Mouse (Mus musculus) lung, embryonic 14.5 days (tissue): ENCODE results near the gene Scfd2. TPM values are rescaled to one million over a fixed set of nuclear protein-coding genes. Genes with fewer than 3 reads are reported as not detected.
A peak's percentile ranks its signal among the peaks of the same experiment; 100 is the strongest.

Experiments
- ATAC-seq: fragments of 200-750 bp; cut with Nextera tagmentation; 2 replicates; pipeline ENCODE4 v1.8.0; 2017; ENCODE audit warnings: mild to moderate bottlenecking, moderate TSS enrichment, moderate library complexity; ENCODE audit not compliant: insufficient read depth
- DNase-seq: peaks from one replicate; pipeline ENCODE4 v3.0.0-alpha.2; 2015
- H3K27ac ChIP-seq: fragments of 300-500 bp; sonication (generic); 2 replicates; pipeline ENCODE4 v1.5.1; 2014; ENCODE audit warnings: low read depth, mild to moderate bottlenecking, moderate library complexity
- H3K27me3 ChIP-seq: fragments of 300-500 bp; sonication (generic); 2 replicates; pipeline ENCODE4 v1.6.1; 2014; ENCODE audit warnings: low read length, control low read depth; ENCODE audit not compliant: insufficient read depth
- H3K36me3 ChIP-seq: fragments of 300-500 bp; sonication (generic); 2 replicates; pipeline ENCODE4 v1.6.1; 2014; ENCODE audit warnings: control low read depth; ENCODE audit not compliant: insufficient read depth
- H3K4me1 ChIP-seq: fragments of 300-500 bp; sonication (generic); 2 replicates; pipeline ENCODE4 v1.6.1; 2014; ENCODE audit warnings: antibody characterized with exemption, control low read depth; ENCODE audit not compliant: insufficient read depth
- H3K4me2 ChIP-seq: fragments of 300-500 bp; sonication (generic); 2 replicates; pipeline ENCODE4 v1.6.1; 2014; ENCODE audit warnings: mild to moderate bottlenecking
- H3K4me3 ChIP-seq: fragments of 300-500 bp; sonication (generic); 2 replicates; pipeline ENCODE4 v1.5.1; 2014; ENCODE audit warnings: low read depth, low read length
- H3K9ac ChIP-seq: fragments of 300-500 bp; sonication (generic); 2 replicates; pipeline ENCODE4 v1.6.1; 2014
- H3K9me3 ChIP-seq: fragments of 300-500 bp; sonication (generic); 2 replicates; pipeline ENCODE4 v1.6.1; 2016; ENCODE audit warnings: low read depth, low read length, control low read depth
- CTCF ChIP-seq: IDR thresholded peaks from 2 replicates; pipeline ENCODE4 v1.5.1; 2016; ENCODE audit warnings: antibody characterized with exemption, low read depth
- WGBS: fragments of 180-500 bp; shearing (Covaris S2); extraction: QIAGEN DNeasy Blood & Tissue Kit; methylation state at CpG from one replicate; pipeline ENCODE4 v1.1.7; 2014; 5-methylcytosine and 5-hydroxymethylcytosine counted together
- polyA plus RNA-seq: library from polyadenylated mRNA; unstranded; fragments of >200 nt; fragmentation: Nextera tagmentation; extraction: Ambion mirVana; gene quantifications from 2 replicates; pipeline ENCODE4 v1.2.1, GENCODE M21; 2014

Scfd2 gene
- polyA plus RNA-seq, 1 experiment from 2014 or later: 17.8 TPM

DNA sequence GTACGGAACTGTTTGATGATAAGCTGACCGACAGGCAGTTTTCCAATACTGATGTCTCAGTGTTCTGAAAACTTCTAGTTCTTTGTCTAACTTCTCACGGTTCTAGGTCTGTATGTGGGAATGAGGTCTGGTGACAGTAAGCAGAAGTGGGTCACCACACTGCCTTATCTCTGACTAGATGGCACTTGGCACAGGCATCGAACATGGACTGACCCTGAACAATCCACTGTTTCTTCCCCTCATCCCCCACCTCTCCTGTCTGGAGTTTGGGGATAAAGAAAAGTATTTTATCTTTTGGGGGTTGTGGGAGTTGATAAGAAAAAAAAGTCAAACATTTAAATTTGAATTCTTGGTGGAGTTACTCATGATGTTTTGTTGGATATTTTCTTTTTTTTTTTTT, 51.6 kb downstream of the Scfd2 start:
- Histone ChIP-seq H3K9me3 (no peaks in the 10 kb centered on the region), H3K4me3 (no peak overlapping the region), H3K36me3 (no peaks in the 10 kb centered on the region), H3K4me1 (peaks cover 6% of the 10 kb centered on the region; the same call in 1 of the 2 replicates), H3K9ac (no peak overlapping the region), H3K4me2 (no peak overlapping the region), H3K27ac (no peak overlapping the region), H3K27me3 (no peaks in the 10 kb centered on the region)
- ATAC-seq (no peak), DNase-seq (no peak)
- TF ChIP-seq CTCF: no peak
- WGBS: 32% methylated on average over 4 of the region's 4 CpGs

DNA sequence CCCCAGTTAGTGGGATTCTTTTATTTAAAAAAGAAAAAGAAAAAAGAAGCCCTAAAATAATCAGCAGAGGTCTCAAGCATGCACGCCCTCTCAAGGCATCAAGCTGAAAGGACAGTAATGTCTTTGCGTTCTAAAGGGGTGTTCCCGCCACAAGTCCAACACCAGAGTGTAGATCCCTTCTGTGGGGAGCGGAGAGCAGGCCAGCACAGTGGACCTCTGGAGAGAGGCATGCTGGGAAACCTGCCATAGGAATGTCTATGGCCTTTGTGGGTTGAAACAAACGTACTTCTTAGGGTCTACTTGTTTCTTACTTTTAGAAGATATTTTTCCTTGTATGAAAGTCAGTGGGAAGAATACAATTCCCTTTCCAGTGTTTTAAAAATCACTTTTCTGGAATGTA, 52.4 kb downstream of the Scfd2 start:
- no peak overlapping the region for H3K4me3 ChIP-seq
- no peaks in the 10 kb centered on the region for H3K36me3 ChIP-seq
- no peaks in the 10 kb centered on the region for H3K9me3 ChIP-seq
- H3K27me3 ChIP-seq: no peaks in the 10 kb centered on the region
- H3K4me2 ChIP-seq: no peak overlapping the region
- no peak overlapping the region for H3K9ac ChIP-seq
- no peak overlapping the region for H3K27ac ChIP-seq
- TF ChIP-seq CTCF: no peak
- WGBS: 49% methylated on average over 5 of the region's 5 CpGs
- DNase-seq: peak; percentile 53
- peak; percentile 56; the same call in 1 of the 2 replicates for ATAC-seq
- H3K4me1 ChIP-seq: peaks cover 6% of the 10 kb centered on the region; the same call in 1 of the 2 replicates

DNA sequence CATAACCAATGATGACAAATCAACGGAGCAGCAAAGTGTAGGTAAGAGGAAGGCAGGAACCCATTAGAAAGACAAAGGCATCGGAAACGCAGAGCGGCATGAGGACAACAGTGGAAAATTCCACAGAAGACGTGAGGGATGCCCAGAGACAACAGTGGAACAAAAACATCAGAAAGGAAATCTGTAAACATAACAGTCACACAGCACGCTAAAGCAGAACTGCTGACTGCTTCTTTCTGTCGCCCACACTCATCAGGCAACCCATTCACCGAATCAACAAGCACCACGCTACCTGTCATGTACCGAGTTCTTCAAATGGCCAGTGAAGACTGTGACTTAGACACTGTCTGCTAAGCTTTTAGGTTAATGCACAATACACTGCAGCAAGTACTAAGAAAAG, 55.0 kb downstream of the Scfd2 start:
- 64% methylated on average over 10 of the region's 10 CpGs for WGBS
- ATAC-seq (no peak), DNase-seq (no peak)
- Histone ChIP-seq H3K27ac (no peak overlapping the region), H3K9ac (no peak overlapping the region), H3K4me2 (no peak overlapping the region), H3K36me3 (no peaks in the 10 kb centered on the region), H3K4me1 (peaks cover 6% of the 10 kb centered on the region; the same call in 1 of the 2 replicates), H3K4me3 (no peak overlapping the region), H3K9me3 (no peaks in the 10 kb centered on the region), H3K27me3 (no peaks in the 10 kb centered on the region)
- TF ChIP-seq CTCF: no peak

DNA sequence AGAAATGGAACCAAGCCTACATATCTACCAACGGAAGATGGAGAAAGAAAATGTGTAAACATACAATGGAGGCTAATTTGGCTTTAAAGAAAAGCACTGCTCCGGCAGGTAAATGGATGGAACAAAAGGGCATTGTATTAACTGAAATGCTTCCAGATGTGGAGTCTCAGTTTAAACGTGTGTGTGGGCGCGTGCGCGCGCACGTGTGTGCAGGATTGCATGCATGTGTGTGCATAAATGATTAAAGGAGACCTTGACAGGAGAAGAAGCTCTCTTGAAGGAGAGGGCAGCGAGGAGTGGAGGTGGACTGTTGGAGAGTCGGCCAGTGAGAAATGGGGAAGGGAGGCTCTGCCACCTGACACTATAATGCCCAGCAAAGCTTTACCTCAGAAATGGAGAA, 58.4 kb downstream of the Scfd2 start:
- no peak overlapping the region for H3K4me2 ChIP-seq
- ATAC-seq: no peak
- no peak overlapping the region for H3K4me3 ChIP-seq
- DNase-seq: no peak
- H3K27ac ChIP-seq: no peak overlapping the region
- H3K9ac ChIP-seq: no peak overlapping the region
- no peaks in the 10 kb centered on the region for H3K27me3 ChIP-seq
- WGBS: 86% methylated on average over 11 of the region's 11 CpGs
- no peaks in the 10 kb centered on the region for H3K9me3 ChIP-seq
- no peak for TF ChIP-seq CTCF
- H3K4me1 ChIP-seq: no peaks in the 10 kb centered on the region
- no peaks in the 10 kb centered on the region for H3K36me3 ChIP-seq

DNA sequence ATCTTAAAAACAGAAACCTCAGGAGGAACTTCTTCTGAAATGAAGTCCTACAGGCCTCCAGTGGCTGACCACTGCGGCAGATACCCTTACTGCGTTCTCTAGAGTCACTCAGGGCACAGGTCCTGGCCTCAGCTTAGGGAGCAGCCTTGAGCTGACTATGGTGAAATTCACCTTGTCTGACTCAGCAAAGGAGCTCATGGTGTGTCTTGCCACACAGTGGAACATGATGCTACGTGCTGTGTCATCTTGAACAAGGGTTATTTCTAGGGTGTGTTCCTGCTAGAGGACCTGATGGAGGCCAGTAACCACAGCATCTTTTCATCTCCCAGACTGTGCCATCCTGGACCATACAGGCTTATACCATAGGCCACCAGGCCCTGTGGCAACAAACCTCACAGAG, 60.7 kb downstream of the Scfd2 start:
- no peak for TF ChIP-seq CTCF
- DNase-seq (no peak), ATAC-seq (no peak)
- Histone ChIP-seq H3K27ac (no peak overlapping the region), H3K4me1 (no peaks in the 10 kb centered on the region), H3K4me2 (no peak overlapping the region), H3K9ac (no peak overlapping the region), H3K9me3 (no peaks in the 10 kb centered on the region), H3K4me3 (no peak overlapping the region), H3K27me3 (no peaks in the 10 kb centered on the region), H3K36me3 (no peaks in the 10 kb centered on the region)
- 90% methylated on average over 3 of the region's 3 CpGs for WGBS

DNA sequence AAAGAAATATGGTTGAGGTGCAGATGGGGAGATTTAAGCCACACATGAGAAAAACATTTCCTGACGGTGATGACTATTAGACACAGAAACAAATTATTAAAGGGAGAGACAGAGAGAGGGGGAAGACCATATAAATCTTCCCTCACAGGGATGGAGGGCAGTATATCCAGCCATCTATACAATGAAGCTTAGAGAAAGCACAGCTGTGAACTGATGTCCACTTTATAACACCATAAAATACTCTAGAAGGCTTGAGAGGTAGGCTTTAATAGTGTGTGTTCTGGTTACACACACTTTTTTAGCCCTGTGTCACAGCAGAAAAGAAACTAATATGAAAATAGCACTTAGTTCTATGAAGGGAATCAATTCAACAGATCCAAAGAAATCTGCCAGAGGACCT, 61.9 kb downstream of the Scfd2 start:
- ATAC-seq (no peak), DNase-seq (no peak)
- TF ChIP-seq CTCF: no peak
- 51% methylated on average over 1 of the region's 1 CpGs for WGBS
- Histone ChIP-seq H3K9me3 (no peaks in the 10 kb centered on the region), H3K36me3 (no peaks in the 10 kb centered on the region), H3K4me1 (no peaks in the 10 kb centered on the region), H3K27ac (no peak overlapping the region), H3K27me3 (no peaks in the 10 kb centered on the region), H3K4me3 (no peak overlapping the region), H3K9ac (no peak overlapping the region), H3K4me2 (no peak overlapping the region)

DNA sequence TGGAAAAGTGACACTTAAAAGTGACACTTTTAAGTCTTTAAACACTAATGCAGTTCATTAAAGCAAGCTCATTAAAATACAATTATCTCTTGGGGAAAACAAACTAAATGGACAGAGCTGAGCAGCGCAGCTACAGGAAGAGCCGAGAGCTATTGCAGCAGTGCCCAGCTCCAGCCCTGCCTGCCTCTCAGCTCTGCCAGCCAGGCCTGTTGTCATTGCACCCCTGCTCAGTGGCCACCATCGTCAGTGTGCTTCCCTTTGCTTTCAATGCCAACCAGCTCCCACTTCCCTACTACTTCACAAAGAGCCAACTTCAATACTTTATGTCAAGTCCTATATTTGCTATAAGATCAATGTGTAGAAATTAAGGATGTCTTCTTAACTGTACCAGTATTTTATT, 63.8 kb downstream of the Scfd2 start:
- no peaks in the 10 kb centered on the region for H3K9me3 ChIP-seq
- no peaks in the 10 kb centered on the region for H3K36me3 ChIP-seq
- no peaks in the 10 kb centered on the region for H3K4me1 ChIP-seq
- ATAC-seq (no peak), DNase-seq (no peak)
- H3K4me3 ChIP-seq: no peak overlapping the region
- TF ChIP-seq CTCF: no peak
- no peak overlapping the region for H3K27ac ChIP-seq
- no peaks in the 10 kb centered on the region for H3K27me3 ChIP-seq
- WGBS: 62% methylated on average over 3 of the region's 3 CpGs
- no peak overlapping the region for H3K9ac ChIP-seq
- H3K4me2 ChIP-seq: no peak overlapping the region

DNA sequence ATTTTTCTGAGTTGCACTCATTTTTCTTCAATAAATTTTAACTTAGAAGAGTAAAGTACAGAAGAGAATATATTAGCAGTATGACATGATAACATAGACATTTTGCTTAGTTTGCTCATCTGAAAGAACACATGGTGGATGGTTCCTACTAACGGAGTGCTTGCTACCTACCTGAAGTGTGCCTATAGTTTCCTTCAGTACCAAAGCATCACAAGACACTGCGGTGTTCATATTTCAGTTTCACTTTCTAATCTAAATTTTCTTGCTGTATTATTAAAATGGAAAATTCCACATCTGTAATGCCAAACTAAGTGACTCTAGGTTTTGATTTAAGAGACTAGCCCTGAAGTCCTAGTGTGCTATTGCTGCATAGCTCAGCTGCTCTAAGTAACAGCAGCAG, 74.8 kb downstream of the Scfd2 start:
- Histone ChIP-seq H3K27me3 (no peaks in the 10 kb centered on the region), H3K9ac (no peak overlapping the region), H3K36me3 (no peaks in the 10 kb centered on the region), H3K4me1 (no peaks in the 10 kb centered on the region), H3K9me3 (no peaks in the 10 kb centered on the region), H3K27ac (no peak overlapping the region), H3K4me3 (no peak overlapping the region), H3K4me2 (no peak overlapping the region)
- peak; percentile 22 for DNase-seq
- ATAC-seq: no peak
- whole genome bisulfite sequencing: 51% methylated on average over 2 of the region's 2 CpGs
- no peak for TF ChIP-seq CTCF
